24 mouse cellular contexts compared by ENCODE assay signal in the genomic region with DNA sequence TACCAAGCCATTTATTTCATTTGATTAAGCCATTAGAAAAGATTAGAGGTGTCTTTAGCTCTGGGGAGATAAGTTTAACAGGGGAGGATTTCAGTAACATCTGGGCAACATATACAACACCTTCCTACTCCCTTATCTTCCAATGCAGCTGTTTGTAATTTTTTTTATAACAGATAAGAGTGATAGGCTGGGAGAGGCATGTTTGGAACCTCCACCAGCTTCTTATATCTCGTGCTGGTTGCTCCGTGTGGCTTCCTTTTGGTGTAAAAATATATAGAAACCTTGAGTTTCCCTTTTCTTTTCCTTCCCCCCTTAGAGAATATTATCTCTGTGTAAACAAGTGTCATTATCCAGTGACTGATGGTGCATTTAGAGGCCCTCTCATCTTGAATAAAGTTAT.
DNase-seq lines count a peak whose midpoint lies in the region; ATAC-seq and TF ChIP-seq lines count a peak whose summit lies in the region.
"Had no signal": no experiment of that assay in that cellular context is flagged by ENCODE, and none has a peak within 500 bp of the region (broad histone marks: within the 10 kb centered on the region; RNA-seq: fewer than 3 reads in every experiment).

No protein-coding gene starts in this region.

- no peaks in the 10 kb centered on the region for H3K9me3 ChIP-seq in liver, embryonic 11.5 days (ENCODE audit: control insufficient read depth, low read length)
- no peaks in the 10 kb centered on the region for H3K9me3 ChIP-seq in liver, postnatal 0 days (ENCODE audit: low read length)
- no peaks in the 10 kb centered on the region for H3K9me3 ChIP-seq in forebrain, embryonic 16.5 days (ENCODE audit: control insufficient read depth, low read length)
- H3K9me3 ChIP-seq: forebrain, embryonic 12.5 days; heart, embryonic 13.5 days; hindbrain, embryonic 12.5 days; limb, embryonic 15.5 days; megakaryocyte, embryonic 14.5 days had no signal

- H3K4me1 ChIP-seq in liver, embryonic 11.5 days (replicated peaks; ENCODE audit: control insufficient read depth, insufficient read depth, low read length) = peaks cover 4% of the 10 kb centered on the region; the same call in 1 of the 2 replicates
- H3K4me1 ChIP-seq in liver, postnatal 0 days (ENCODE audit: insufficient read depth) = peaks cover 3% of the 10 kb centered on the region; the same call in 1 of the 2 replicates
- H3K4me1 ChIP-seq in forebrain, embryonic 16.5 days (replicated peaks; ENCODE audit: control insufficient read depth, insufficient read depth, low read length) = no peaks in the 10 kb centered on the region
- H3K4me1 ChIP-seq: forebrain, embryonic 12.5 days; heart, embryonic 13.5 days; hindbrain, embryonic 12.5 days; limb, embryonic 15.5 days had no signal

- ATAC-seq in liver, embryonic 11.5 days (replicated peaks; ENCODE audit: low FRiP score) = peak; percentile 91
- peak; percentile 76 for ATAC-seq in erythroid progenitor cell, adult 5-6 weeks (replicated peaks; ENCODE audit: low FRiP score, poor library complexity, severe bottlenecking)
- ATAC-seq in liver, postnatal 0 days = peak; percentile 73
- no peak for ATAC-seq in forebrain, embryonic 16.5 days
- ATAC-seq: CD4-positive, CD25-positive, alpha-beta regulatory T cell, adult 4 months; intestine, postnatal 0 days had no signal

- no peak for TF ChIP-seq CTCF in liver, postnatal 0 days (IDR thresholded peaks at IDR 0.05; ENCODE audit: low read depth)

- H3K4me3 ChIP-seq in liver, embryonic 11.5 days (ENCODE audit: low read depth, low read length) = no peak overlapping the region
- no peak overlapping the region for H3K4me3 ChIP-seq in liver, postnatal 0 days (ENCODE audit: low read depth, low read length)
- H3K4me3 ChIP-seq in forebrain, embryonic 16.5 days (replicated peaks; ENCODE audit: low read length) = no peak overlapping the region
- H3K4me3 ChIP-seq: forebrain, embryonic 12.5 days; heart, embryonic 13.5 days; hindbrain, embryonic 12.5 days; left cerebral cortex, adult 2 months; limb, embryonic 15.5 days; megakaryocyte, embryonic 14.5 days had no signal

- H3K4me2 ChIP-seq in liver, embryonic 11.5 days = peak overlapping the region; percentile 18; the same call in 1 of the 2 replicates
- H3K4me2 ChIP-seq in liver, postnatal 0 days (ENCODE audit: low read depth, low read length) = no peak overlapping the region
- no peak overlapping the region for H3K4me2 ChIP-seq in forebrain, embryonic 16.5 days (ENCODE audit: low read length)
- H3K4me2 ChIP-seq: forebrain, embryonic 12.5 days; heart, embryonic 13.5 days; hindbrain, embryonic 12.5 days; limb, embryonic 15.5 days had no signal

- no peak overlapping the region for H3K9ac ChIP-seq in liver, embryonic 11.5 days (ENCODE audit: low read depth, low read length)
- H3K9ac ChIP-seq in liver, postnatal 0 days (replicated peaks) = no peak overlapping the region
- no peak overlapping the region for H3K9ac ChIP-seq in forebrain, embryonic 16.5 days (replicated peaks; ENCODE audit: low read depth, low read length)
- H3K9ac ChIP-seq: forebrain, embryonic 12.5 days; heart, embryonic 13.5 days; hindbrain, embryonic 12.5 days; limb, embryonic 15.5 days had no signal

- WGBS in liver, embryonic 11.5 days = 15% methylated on average over 2 of the region's 2 CpGs
- 21% methylated on average over 2 of the region's 2 CpGs for WGBS in liver, postnatal 0 days (ENCODE audit: insufficient replicate concordance)
- WGBS in forebrain, embryonic 16.5 days = 92% methylated on average over 2 of the region's 2 CpGs

- peak; percentile 85 for TF ChIP-seq EP300 in liver, postnatal 0 days (IDR thresholded peaks at IDR 0.05; ENCODE audit: low read depth)

- H3K27me3 ChIP-seq in liver, embryonic 11.5 days (replicated peaks; ENCODE audit: control insufficient read depth, insufficient read depth, low read length) = no peaks in the 10 kb centered on the region
- no peaks in the 10 kb centered on the region for H3K27me3 ChIP-seq in liver, postnatal 0 days (ENCODE audit: insufficient read depth, low read length)
- no peaks in the 10 kb centered on the region for H3K27me3 ChIP-seq in forebrain, embryonic 16.5 days (replicated peaks; ENCODE audit: control insufficient read depth, insufficient read depth, low read length)
- H3K27me3 ChIP-seq: heart, embryonic 13.5 days; hindbrain, embryonic 12.5 days; limb, embryonic 15.5 days; megakaryocyte, embryonic 14.5 days had no signal

- 0 out of 2 replicates have a peak overlapping the region, but pooled peaks have one; percentile 26 for H3K27ac ChIP-seq in liver, embryonic 11.5 days (ENCODE audit: low read depth, low read length)
- no peak overlapping the region for H3K27ac ChIP-seq in liver, postnatal 0 days (ENCODE audit: low read depth)
- H3K27ac ChIP-seq in forebrain, embryonic 16.5 days (ENCODE audit: low read length) = no peak overlapping the region
- H3K27ac ChIP-seq: forebrain, embryonic 12.5 days; heart, embryonic 13.5 days; hindbrain, embryonic 12.5 days; left cerebral cortex, adult 2 months; limb, embryonic 15.5 days had no signal

- H3K36me3 ChIP-seq in liver, embryonic 11.5 days (ENCODE audit: control insufficient read depth, insufficient read depth, low read length) = no peaks in the 10 kb centered on the region
- no peaks in the 10 kb centered on the region for H3K36me3 ChIP-seq in liver, postnatal 0 days (replicated peaks; ENCODE audit: insufficient read depth, low read length)
- H3K36me3 ChIP-seq in forebrain, embryonic 16.5 days (ENCODE audit: control insufficient read depth, insufficient read depth) = no peaks in the 10 kb centered on the region
- H3K36me3 ChIP-seq: forebrain, embryonic 12.5 days; heart, embryonic 13.5 days; hindbrain, embryonic 12.5 days; limb, embryonic 15.5 days had no signal

- no peak for DNase-seq in liver, embryonic 11.5 days (ENCODE audit: low spot score)
- DNase-seq in liver = no peak
- DNase-seq in MEL-GATA-1-ER (ENCODE audit: extremely low read depth, low read depth) = peak; percentile 28
- DNase-seq in liver, postnatal 0 days = no peak
- no peak for DNase-seq in right cerebral cortex, postnatal 4 days
- no peak for DNase-seq in frontal cortex, postnatal 36 days (ENCODE audit: low spot score in 2 of 2)
- DNase-seq: adrenal gland, adult 8-10 months; cerebellum, adult 9-10 months; kidney, postnatal 10 days; left cerebral cortex, postnatal 4 days; lung, postnatal 14 days; midbrain, embryonic 14.5 days; spleen, adult 18-20 months; thymus, postnatal 25 days had no signal
